Mouse (Mus musculus) cortical plate, adult 2 months (tissue): ENCODE results near the gene Tspan33. TPM values are rescaled to one million over a fixed set of nuclear protein-coding genes. Genes with fewer than 3 reads are reported as not detected.
A peak's percentile ranks its signal among the peaks of the same experiment; 100 is the strongest.

Experiments used
- H3K27ac ChIP-seq: fragments of 200-500 bp; 2 replicates; pipeline ENCODE4 v1.5.1; 2012; ENCODE audit warnings: low read length, control low read depth, inconsistent platforms; ENCODE audit not compliant: insufficient read depth
- H3K4me1 ChIP-seq: fragments of 200-500 bp; 2 replicates; pipeline ENCODE4 v1.6.1; 2011; ENCODE audit warnings: low read length; ENCODE audit not compliant: control insufficient read depth, insufficient read depth
- H3K4me3 ChIP-seq: fragments of 200-500 bp; 2 replicates; pipeline ENCODE4 v1.5.1; 2011; ENCODE audit warnings: mild to moderate bottlenecking, low read length, control low read depth; ENCODE audit not compliant: insufficient read depth
- CTCF ChIP-seq: fragments of 200-500 bp; IDR thresholded peaks from 2 replicates; pipeline ENCODE4 v1.5.1; 2011; ENCODE audit warnings: mild to moderate bottlenecking, control low read depth, low read length; ENCODE audit not compliant: insufficient read depth; ENCODE audit errors: extremely low read depth
- POLR2A ChIP-seq: fragments of 200-500 bp; IDR thresholded peaks from 2 replicates; pipeline ENCODE4 v1.6.1; 2011; ENCODE audit warnings: mild to moderate bottlenecking, low read length, control low read depth; ENCODE audit not compliant: insufficient read depth; ENCODE audit errors: extremely low read depth
- polyA plus RNA-seq: library from polyadenylated mRNA; depleted of rRNA; stranded (reverse); fragments of >200 nt; gene quantifications from 2 replicates; pipeline ENCODE4 v1.2.3, GENCODE M21; 2012; rRNA removed

The Tspan33 gene
- polyA plus RNA-seq, 1 experiment: 28.8 TPM

DNA sequence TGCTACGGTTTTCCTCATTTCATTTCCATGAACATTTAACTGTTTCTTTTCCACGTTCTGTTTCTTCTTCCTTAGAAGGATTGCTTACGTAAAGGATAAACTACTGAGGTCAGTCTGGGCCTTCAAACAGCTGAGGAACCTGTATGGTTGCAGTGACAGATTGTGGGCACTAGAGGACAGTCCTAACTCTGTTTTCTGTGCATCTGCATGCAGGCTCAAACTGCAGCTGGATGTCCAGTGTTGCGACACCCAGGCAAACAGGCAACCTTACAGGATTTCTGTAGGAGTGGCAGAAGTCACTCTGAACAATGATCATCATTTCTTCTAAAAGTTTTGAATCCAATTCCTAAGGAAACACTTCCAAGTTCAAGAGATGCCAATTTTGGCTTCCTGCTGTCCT, 68.5 kb downstream of the Tspan33 start:
- Histone ChIP-seq H3K27ac (no peak overlapping the region), H3K4me1 (no peaks in the 10 kb centered on the region)
- TF ChIP-seq CTCF (peak; percentile 78), POLR2A (no peak)

DNA sequence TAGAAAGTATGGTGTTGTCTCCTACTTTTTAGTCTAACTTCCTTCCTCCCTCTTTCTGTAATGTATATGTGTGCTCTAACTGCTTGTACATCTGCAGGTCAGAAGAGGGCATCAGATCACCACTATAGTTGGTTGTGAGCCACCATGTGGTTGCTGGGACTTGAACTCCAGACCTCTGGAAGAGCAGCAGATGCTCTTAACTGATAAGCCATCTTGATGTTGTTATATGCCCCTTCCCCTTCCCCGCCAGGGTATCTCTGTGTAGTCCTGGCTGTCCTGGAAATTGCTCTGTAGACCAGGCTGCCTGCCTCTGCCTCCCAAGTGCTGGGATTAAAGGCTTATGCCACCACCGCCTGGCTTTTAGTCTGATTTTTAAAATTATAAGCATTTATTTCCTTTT, 72.9 kb downstream of the Tspan33 start:
- no peak for TF ChIP-seq POLR2A
- no peak for TF ChIP-seq CTCF

More for the DNA sequence above, 68.5 kb downstream of the Tspan33 start:
- H3K4me3 ChIP-seq: no peak overlapping the region

More for the DNA sequence above, 72.9 kb downstream of the Tspan33 start:
- peaks cover 6% of the 10 kb centered on the region for H3K4me1 ChIP-seq
- no peak overlapping the region for H3K4me3 ChIP-seq
- H3K27ac ChIP-seq: no peak overlapping the region

Other genes with a start within 250 kb of the Tspan33 start
- gene Atp6v1f, start 226.5 kb upstream of the Tspan33 start, polyA plus RNA-seq: 403 and 411 TPM in 2 replicates
- 0.17 TPM in 1 of 2 replicates, not detected in the other for gene Atp6v1fnb, start 222.8 kb upstream of the Tspan33 start, polyA plus RNA-seq
- 4.1 and 4.6 TPM in 2 replicates for gene Kcp, start 186.3 kb upstream of the Tspan33 start, polyA plus RNA-seq
- gene Irf5, start 167.6 kb upstream of the Tspan33 start, polyA plus RNA-seq: 5.2 and 6.1 TPM in 2 replicates
- gene Tnpo3, start 84.3 kb upstream of the Tspan33 start, polyA plus RNA-seq: 51.0 and 52.4 TPM in 2 replicates
- gene Smo, start 41.3 kb downstream of the Tspan33 start, polyA plus RNA-seq: 8.3 and 9.6 TPM in 2 replicates
- 112 and 117 TPM in 2 replicates for gene Ahcyl2, start 73.8 kb downstream of the Tspan33 start, polyA plus RNA-seq
- gene Strip2, start 222.8 kb downstream of the Tspan33 start, polyA plus RNA-seq: 12.4 and 15.2 TPM in 2 replicates